ENCODE assay signal across 33 mouse cellular contexts in genomic region chr13:51157291-51157690, GRCm38 (mm10). TPM values are rescaled to one million over a fixed set of nuclear protein-coding genes. Genes with fewer than 3 reads are reported as not detected.
"Had no signal": no experiment of that assay in that cellular context is flagged by ENCODE, and none has a peak within 500 bp of the region (broad histone marks: within the 10 kb centered on the region; RNA-seq: fewer than 3 reads in every experiment).

No protein-coding gene starts in this region.

- ATAC-seq: liver, embryonic 12.5 days; liver, postnatal 0 days; lung, postnatal 0 days; midbrain, embryonic 13.5 days; midbrain, embryonic 15.5 days; midbrain, embryonic 16.5 days had no signal

- H3K27ac ChIP-seq: left cerebral cortex, adult 2 months; limb, embryonic 10.5 days; limb, embryonic 12.5 days; limb, embryonic 13.5 days; limb, embryonic 15.5 days; liver, embryonic 12.5 days; liver, embryonic 13.5 days; liver, embryonic 14.5 days; liver, embryonic 15.5 days; lung, embryonic 15.5 days; macrophage; midbrain, embryonic 10.5 days; midbrain, embryonic 12.5 days; midbrain, embryonic 13.5 days; midbrain, embryonic 15.5 days; neural tube, embryonic 12.5 days had no signal

- H3K27me3 ChIP-seq: limb, embryonic 12.5 days; limb, embryonic 13.5 days; limb, embryonic 15.5 days; liver, embryonic 12.5 days; liver, embryonic 13.5 days; liver, embryonic 15.5 days; lung, embryonic 15.5 days; midbrain, embryonic 12.5 days; midbrain, embryonic 13.5 days; midbrain, embryonic 15.5 days; neural tube, embryonic 12.5 days had no signal

- H3K4me1 ChIP-seq: limb, embryonic 12.5 days; limb, embryonic 13.5 days; limb, embryonic 15.5 days; liver, embryonic 12.5 days; liver, embryonic 13.5 days; liver, embryonic 15.5 days; lung, embryonic 15.5 days; midbrain, embryonic 10.5 days; midbrain, embryonic 12.5 days; midbrain, embryonic 13.5 days; midbrain, embryonic 15.5 days; neural tube, embryonic 12.5 days had no signal

- H3K4me3 ChIP-seq: left cerebral cortex, adult 2 months; limb, embryonic 10.5 days; limb, embryonic 12.5 days; limb, embryonic 13.5 days; limb, embryonic 15.5 days; liver, embryonic 12.5 days; liver, embryonic 13.5 days; liver, embryonic 15.5 days; lung, embryonic 15.5 days; megakaryocyte, embryonic 14.5 days; midbrain, embryonic 10.5 days; midbrain, embryonic 12.5 days; midbrain, embryonic 13.5 days; midbrain, embryonic 15.5 days; myocyte; neural tube, embryonic 12.5 days had no signal

- H3K4me2 ChIP-seq: limb, embryonic 12.5 days; limb, embryonic 13.5 days; limb, embryonic 15.5 days; liver, embryonic 11.5 days; liver, embryonic 12.5 days; liver, embryonic 13.5 days; liver, embryonic 15.5 days; lung, embryonic 14.5 days; lung, embryonic 15.5 days; midbrain, embryonic 12.5 days; midbrain, embryonic 13.5 days; midbrain, embryonic 15.5 days; neural tube, embryonic 12.5 days had no signal

- H3K9me3 ChIP-seq: limb, embryonic 10.5 days; limb, embryonic 13.5 days; limb, embryonic 15.5 days; liver, embryonic 12.5 days; liver, embryonic 13.5 days; liver, embryonic 15.5 days; lung, embryonic 15.5 days; megakaryocyte, embryonic 14.5 days; midbrain, embryonic 10.5 days; midbrain, embryonic 12.5 days; midbrain, embryonic 13.5 days; midbrain, embryonic 15.5 days; neural tube, embryonic 12.5 days had no signal

- H3K9ac ChIP-seq: limb, embryonic 12.5 days; limb, embryonic 13.5 days; limb, embryonic 15.5 days; liver, embryonic 12.5 days; liver, embryonic 13.5 days; liver, embryonic 14.5 days; liver, embryonic 15.5 days; liver, postnatal 0 days; lung, embryonic 14.5 days; lung, embryonic 15.5 days; midbrain, embryonic 12.5 days; midbrain, embryonic 13.5 days; midbrain, embryonic 15.5 days; neural tube, embryonic 12.5 days had no signal

- DNase-seq: left cerebral cortex, postnatal 4 days; liver; liver, embryonic 13.5 days; liver, postnatal 0 days; lung, adult 18-20 months; lung, embryonic 14.5 days; lung, postnatal 10 days; lung, postnatal 14 days; lung, postnatal 36 days; lung, postnatal 4 days; midbrain, embryonic 14.5 days had no signal

RNA-seq across cellular contexts. Expression of gene Nxnl2, which starts 13.5 kb away (rescaled TPM):
- total RNA-seq: megakaryocyte progenitor cell, adult 5-6 weeks; megakaryocyte-erythroid progenitor cell, adult 5-6 weeks had no signal
- polyA plus RNA-seq: liver, embryonic 13.5 days; macrophage; myocyte had no signal
